Mouse (Mus musculus) neural tube, embryonic 15.5 days (tissue): Measurements from ENCODE around the gene Arl4c. TPM values are rescaled to one million over a fixed set of nuclear protein-coding genes. Genes with fewer than 3 reads are reported as not detected.

Source experiments
- ATAC-seq: fragments of 200-750 bp; cut with Nextera tagmentation; 2 replicates; pipeline ENCODE4 v1.8.0; 2017; ENCODE audit warnings: mild to moderate bottlenecking, moderate TSS enrichment, moderate library complexity; ENCODE audit not compliant: low FRiP score
- H3K27ac ChIP-seq: fragments of 300-500 bp; sonication (generic); replicated peaks from 2 replicates; pipeline ENCODE4 v1.5.1; 2015; ENCODE audit warnings: mild to moderate bottlenecking, inconsistent platforms
- H3K27me3 ChIP-seq: fragments of 300-500 bp; sonication (generic); replicated peaks from 2 replicates; pipeline ENCODE4 v1.6.1; 2015; ENCODE audit warnings: inconsistent platforms
- H3K36me3 ChIP-seq: fragments of 300-500 bp; sonication (generic); 2 replicates; pipeline ENCODE4 v1.6.1; 2015; ENCODE audit warnings: inconsistent platforms
- H3K4me1 ChIP-seq: fragments of 300-500 bp; sonication (generic); 2 replicates; pipeline ENCODE4 v1.6.1; 2015; ENCODE audit warnings: inconsistent platforms
- H3K4me2 ChIP-seq: fragments of 300-500 bp; sonication (generic); 2 replicates; pipeline ENCODE4 v1.6.1; 2015; ENCODE audit warnings: inconsistent platforms, mild to moderate bottlenecking, moderate library complexity
- H3K4me3 ChIP-seq: fragments of 300-500 bp; sonication (generic); replicated peaks from 2 replicates; pipeline ENCODE4 v1.5.1; 2015; ENCODE audit warnings: mild to moderate bottlenecking, inconsistent platforms
- H3K9ac ChIP-seq: fragments of 300-500 bp; sonication (generic); replicated peaks from 2 replicates; pipeline ENCODE4 v1.6.1; 2015; ENCODE audit warnings: mild to moderate bottlenecking, inconsistent platforms
- H3K9me3 ChIP-seq: fragments of 300-500 bp; sonication (generic); replicated peaks from 2 replicates; pipeline ENCODE4 v1.6.1; 2016; ENCODE audit warnings: inconsistent platforms
- WGBS: fragments of 180-500 bp; shearing (Covaris S2); methylation state at CpG from one replicate; pipeline ENCODE4 v1.1.7; 2015; ENCODE audit warnings: mixed read lengths; 5-methylcytosine and 5-hydroxymethylcytosine counted together
- polyA plus RNA-seq: library from polyadenylated mRNA; unstranded; fragments of >200 nt; fragmentation: Nextera tagmentation; extraction: Ambion mirVana; gene quantifications from 2 replicates; pipeline ENCODE4 v1.2.1, GENCODE M21; 2015

Arl4c gene
- polyA plus RNA-seq, 1 experiment from 2014 or later = 43.5 TPM

GRCm38 (mm10) chr1:88725716-88726115 is 23.7 kb upstream of the Arl4c start:
- Histone ChIP-seq H3K9me3 (no peaks in the 10 kb centered on the region), H3K4me1 (no peaks in the 10 kb centered on the region), H3K4me3 (no peak overlapping the region), H3K9ac (no peak overlapping the region), H3K4me2 (no peak overlapping the region), H3K27ac (no peak overlapping the region), H3K27me3 (no peaks in the 10 kb centered on the region), H3K36me3 (no peaks in the 10 kb centered on the region)
- ATAC-seq = no peak
- WGBS = 67% methylated on average over 1 of the region's 1 CpGs

DNA sequence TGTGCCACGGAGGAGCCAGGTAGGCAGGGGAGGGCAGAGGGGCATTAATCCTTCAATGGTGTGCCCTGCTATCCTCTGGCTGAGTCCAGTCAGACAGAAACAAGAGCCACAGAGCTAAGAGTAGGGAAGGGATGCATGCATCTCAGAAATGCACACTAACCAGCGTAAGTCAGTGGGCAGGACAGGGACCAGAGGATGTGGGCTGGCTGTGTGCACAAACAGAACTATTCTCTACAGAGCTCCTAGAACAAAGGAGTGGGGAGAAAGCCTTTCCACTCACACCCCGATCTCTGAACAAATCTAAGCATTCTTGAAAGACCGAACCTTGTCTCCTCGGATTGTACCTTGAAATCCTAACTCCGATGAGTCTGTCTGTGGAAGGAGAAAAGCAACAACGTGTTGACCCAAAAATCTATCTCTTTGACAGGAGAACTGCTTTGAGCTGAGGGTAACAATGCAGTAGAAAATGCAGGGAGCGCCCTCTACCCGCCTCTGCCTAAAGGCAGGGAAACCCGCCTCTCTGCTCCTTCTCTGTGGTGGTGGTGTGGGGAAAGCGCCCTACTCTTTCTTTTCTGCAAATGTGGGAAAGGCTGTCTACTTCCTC is 18.7 kb upstream of the Arl4c start:
- Histone ChIP-seq H3K36me3 (no peaks in the 10 kb centered on the region), H3K27me3 (no peaks in the 10 kb centered on the region), H3K4me2 (no peak overlapping the region), H3K27ac (no peak overlapping the region), H3K9me3 (no peaks in the 10 kb centered on the region), H3K9ac (no peak overlapping the region), H3K4me1 (no peaks in the 10 kb centered on the region), H3K4me3 (no peak overlapping the region)
- no peak for ATAC-seq
- 50% methylated on average over 11 of the region's 11 CpGs for WGBS

DNA sequence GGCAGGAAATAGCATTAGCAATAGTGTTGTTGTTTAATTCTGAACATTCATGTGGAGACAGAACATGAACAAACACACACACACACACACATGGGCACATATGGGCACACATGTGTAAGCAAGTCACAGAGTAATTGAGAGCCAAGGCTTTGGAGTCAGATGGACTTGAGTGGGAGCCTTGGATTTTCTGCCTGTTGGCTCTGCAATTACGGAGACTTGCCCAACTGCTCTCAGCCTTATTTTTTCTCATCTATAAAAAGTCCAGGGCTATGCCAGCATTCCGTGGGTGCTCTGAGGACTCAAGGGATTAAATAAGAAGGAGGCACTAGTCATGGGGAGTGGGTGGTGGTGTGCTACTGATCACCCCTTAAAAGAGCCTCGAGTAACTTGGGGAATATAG is 16.5 kb upstream of the Arl4c start:
- Histone ChIP-seq H3K27me3 (no peaks in the 10 kb centered on the region), H3K4me2 (no peak overlapping the region), H3K36me3 (no peaks in the 10 kb centered on the region), H3K4me1 (no peaks in the 10 kb centered on the region), H3K27ac (no peak overlapping the region), H3K9me3 (no peaks in the 10 kb centered on the region), H3K4me3 (no peak overlapping the region), H3K9ac (no peak overlapping the region)
- WGBS = 85% methylated on average over 3 of the region's 3 CpGs
- no peak for ATAC-seq

GRCm38 (mm10) chr1:88717736-88718135 is 15.7 kb upstream of the Arl4c start:
- H3K36me3 ChIP-seq = no peaks in the 10 kb centered on the region
- H3K9me3 ChIP-seq = no peaks in the 10 kb centered on the region
- H3K4me1 ChIP-seq = no peaks in the 10 kb centered on the region
- no peak for ATAC-seq
- H3K9ac ChIP-seq = no peak overlapping the region
- no peak overlapping the region for H3K4me2 ChIP-seq
- no peak overlapping the region for H3K4me3 ChIP-seq
- 85% methylated on average over 13 of the region's 13 CpGs for WGBS
- no peak overlapping the region for H3K27ac ChIP-seq
- no peaks in the 10 kb centered on the region for H3K27me3 ChIP-seq

DNA sequence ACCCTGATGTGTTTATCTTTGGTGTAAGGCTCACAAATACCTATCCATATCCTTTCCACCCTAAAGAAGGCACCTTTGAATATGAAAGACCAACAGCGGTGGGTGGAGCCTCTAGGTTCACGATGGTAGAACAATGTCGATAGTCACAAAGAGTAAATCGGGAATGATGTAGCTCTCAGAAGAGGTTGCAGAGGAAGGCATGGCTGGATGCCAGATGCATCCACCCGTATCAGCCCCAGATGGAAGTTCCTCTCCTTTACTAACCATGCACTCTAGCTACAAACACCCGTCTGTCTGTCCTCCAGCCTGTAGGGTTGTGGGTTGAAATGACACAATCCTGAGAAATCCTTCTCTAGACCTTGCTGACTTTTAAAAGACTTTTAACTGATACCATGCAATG is 10.0 kb upstream of the Arl4c start:
- no peak for ATAC-seq
- 83% methylated on average over 6 of the region's 6 CpGs for WGBS
- no peaks in the 10 kb centered on the region for H3K36me3 ChIP-seq
- H3K4me1 ChIP-seq = peaks cover 12% of the 10 kb centered on the region
- no peak overlapping the region for H3K4me3 ChIP-seq
- H3K27ac ChIP-seq = no peak overlapping the region
- no peak overlapping the region for H3K4me2 ChIP-seq
- H3K9me3 ChIP-seq = no peaks in the 10 kb centered on the region
- H3K9ac ChIP-seq = no peak overlapping the region
- H3K27me3 ChIP-seq = no peaks in the 10 kb centered on the region

- Histone ChIP-seq H3K27me3 (no peaks in the 10 kb centered on the region), H3K36me3 (no peaks in the 10 kb centered on the region), H3K9ac (no peak overlapping the region), H3K4me3 (no peak overlapping the region), H3K4me1 (peaks cover 25% of the 10 kb centered on the region), H3K4me2 (no peak overlapping the region), H3K9me3 (no peaks in the 10 kb centered on the region), H3K27ac (peak overlapping the region; percentile 48)
- ATAC-seq = no peak
- 34% methylated on average over 9 of the region's 9 CpGs for WGBS
Observed at GRCm38 (mm10) chr1:88708646-88709305, 6.8 kb upstream of the Arl4c start.

DNA sequence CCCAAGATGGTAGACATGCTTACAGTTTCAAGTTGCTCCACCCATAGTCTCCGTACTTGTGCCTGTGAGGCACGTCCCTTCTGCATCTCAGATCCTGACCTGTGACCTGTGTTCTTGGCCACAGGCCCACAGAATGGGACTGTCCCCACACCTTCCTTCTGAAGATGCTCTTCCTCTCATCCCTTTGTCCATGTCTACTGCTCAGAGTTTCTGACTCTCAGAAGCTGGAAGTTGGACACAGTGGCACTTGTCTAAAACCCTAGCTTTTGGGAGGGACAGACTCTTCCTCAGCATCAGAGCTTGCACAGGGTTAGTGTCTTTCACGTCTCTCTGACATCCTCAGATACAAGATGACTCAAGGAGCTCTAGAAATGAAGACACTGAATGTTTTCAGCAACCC is 6.2 kb upstream of the Arl4c start:
- H3K9ac ChIP-seq = no peak overlapping the region
- H3K4me3 ChIP-seq = no peak overlapping the region
- 80% methylated on average over 3 of the region's 3 CpGs for WGBS
- H3K27me3 ChIP-seq = no peaks in the 10 kb centered on the region
- H3K9me3 ChIP-seq = no peaks in the 10 kb centered on the region
- H3K36me3 ChIP-seq = no peaks in the 10 kb centered on the region
- H3K27ac ChIP-seq = peak overlapping the region; percentile 48; the same call in 1 of the 2 replicates
- ATAC-seq = no peak
- peaks cover 25% of the 10 kb centered on the region for H3K4me1 ChIP-seq
- H3K4me2 ChIP-seq = no peak overlapping the region

DNA sequence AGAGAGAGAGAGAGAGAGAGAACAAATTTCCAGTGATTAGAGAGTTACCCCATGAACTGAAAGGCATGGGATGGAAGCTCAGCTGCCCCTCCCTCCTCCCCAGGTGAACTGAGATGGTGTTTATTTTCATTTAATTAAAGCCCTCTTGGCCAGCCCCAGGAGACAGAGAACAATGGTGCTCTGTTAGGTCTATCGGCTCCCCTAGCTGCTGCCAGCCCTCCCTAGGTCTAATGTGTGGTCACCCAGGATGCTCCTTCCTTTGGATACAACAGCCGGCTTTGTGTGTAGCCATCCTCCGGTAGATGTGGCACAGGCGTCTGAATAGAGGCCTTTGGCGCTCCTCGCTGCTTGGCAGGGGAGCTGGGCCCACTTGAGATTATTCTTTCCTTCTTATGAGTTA is 5.5 kb upstream of the Arl4c start:
- Histone ChIP-seq H3K27me3 (no peaks in the 10 kb centered on the region), H3K4me2 (no peak overlapping the region), H3K27ac (no peak overlapping the region), H3K9ac (no peak overlapping the region), H3K4me3 (no peak overlapping the region), H3K4me1 (peaks cover 28% of the 10 kb centered on the region), H3K9me3 (no peaks in the 10 kb centered on the region), H3K36me3 (no peaks in the 10 kb centered on the region)
- ATAC-seq = no peak
- 46% methylated on average over 6 of the region's 6 CpGs for WGBS

- H3K4me1 ChIP-seq = peaks cover 32% of the 10 kb centered on the region
- WGBS = 1% methylated on average over 15 of the region's 15 CpGs
- no peaks in the 10 kb centered on the region for H3K9me3 ChIP-seq
- peak overlapping the region; percentile 23; the same call in 1 of the 2 replicates for H3K9ac ChIP-seq
- peak; percentile 75 for ATAC-seq
- no peaks in the 10 kb centered on the region for H3K27me3 ChIP-seq
- peak overlapping the region; percentile 35 for H3K4me2 ChIP-seq
- H3K27ac ChIP-seq = peak overlapping the region; percentile 45
- H3K36me3 ChIP-seq = no peaks in the 10 kb centered on the region
- H3K4me3 ChIP-seq = no peak overlapping the region
Observed at GRCm38 (mm10) chr1:88705799-88706198, 3.8 kb upstream of the Arl4c start.

DNA sequence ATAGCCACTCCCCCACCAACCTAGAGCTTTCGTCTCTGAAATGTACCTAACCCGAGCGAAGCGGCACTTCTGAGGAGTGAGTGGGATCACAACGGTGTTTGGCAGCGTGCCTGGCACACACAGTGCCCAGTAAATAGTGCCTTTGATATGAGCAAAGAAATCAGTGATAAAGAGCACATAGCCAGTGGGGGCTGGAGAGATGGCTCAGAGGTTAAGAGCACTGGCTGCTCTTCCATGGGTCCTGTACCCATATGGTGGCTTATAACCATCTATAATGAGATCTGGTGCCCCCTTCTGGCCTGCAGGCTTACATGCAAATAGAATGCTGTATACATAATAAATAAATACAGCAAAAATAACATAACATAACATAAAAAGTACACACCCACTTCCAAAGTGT is 3.0 kb upstream of the Arl4c start:
- WGBS = 67% methylated on average over 6 of the region's 6 CpGs
- Histone ChIP-seq H3K4me2 (no peak overlapping the region), H3K4me3 (no peak overlapping the region), H3K9ac (no peak overlapping the region), H3K27me3 (no peaks in the 10 kb centered on the region), H3K9me3 (no peaks in the 10 kb centered on the region), H3K4me1 (peaks cover 35% of the 10 kb centered on the region), H3K27ac (peak overlapping the region; percentile 45; the same call in 1 of the 2 replicates), H3K36me3 (no peaks in the 10 kb centered on the region)
- ATAC-seq = no peak

GRCm38 (mm10) chr1:88700961-88701861 is 810 bp downstream of the Arl4c start:
- H3K4me1 ChIP-seq = peaks cover 40% of the 10 kb centered on the region
- peak overlapping the region; percentile 67 for H3K4me2 ChIP-seq
- peak overlapping the region; percentile 99 for H3K9ac ChIP-seq
- H3K9me3 ChIP-seq = no peaks in the 10 kb centered on the region
- peak; percentile 60 for ATAC-seq
- no peaks in the 10 kb centered on the region for H3K27me3 ChIP-seq
- peak overlapping the region; percentile 98 for H3K27ac ChIP-seq
- H3K36me3 ChIP-seq = peaks cover 5% of the 10 kb centered on the region; the same call in 1 of the 2 replicates
- peak overlapping the region; percentile 92 for H3K4me3 ChIP-seq
- WGBS = under 1% methylated on average over 78 of the region's 78 CpGs
